Comparison of ENCODE assay signal across 23 mouse cellular contexts in genomic region chr9:55911481-55911880, GRCm38 (mm10). TPM values are rescaled to one million over a fixed set of nuclear protein-coding genes. Genes with fewer than 3 reads are reported as not detected.
A peak's percentile ranks its signal among the peaks of the same experiment; 100 is the strongest.
DNase-seq lines count a peak whose midpoint lies in the region; ATAC-seq lines count a peak whose summit lies in the region.
"Had no signal": no experiment of that assay in that cellular context is flagged by ENCODE, and none has a peak within 500 bp of the region (broad histone marks: within the 10 kb centered on the region; RNA-seq: fewer than 3 reads in every experiment).

No protein-coding gene starts in this region.

- H3K27ac ChIP-seq in forebrain, embryonic 14.5 days (ENCODE audit: low read depth, low read length), result no peak overlapping the region
- H3K27ac ChIP-seq in forebrain, embryonic 13.5 days, result no peak overlapping the region

- peak; percentile 7 for DNase-seq in forebrain, embryonic 14.5 days (ENCODE audit: low spot score)
- DNase-seq in Muller cell, postnatal 12 days (ENCODE audit: inconsistent ontology term), result peak; percentile 69
- DNase-seq in retina, embryonic 14.5 days (ENCODE audit: low spot score), result peak; percentile 34
- peak; percentile 56 for DNase-seq in retina, postnatal 1 day
- DNase-seq in spleen, adult 12 weeks (ENCODE audit: low spot score), result no peak
- no peak for DNase-seq in heart, postnatal 36 days
- DNase-seq: adrenal gland, adult 2 months; adrenal gland, adult 8-10 months; adrenal gland, postnatal 10 days; adrenal gland, postnatal 14 days; adrenal gland, postnatal 25 days; adrenal gland, postnatal 36 days; B cell, adult 2 months; cerebellum, adult 11 months; cerebellum, adult 11-12 months; cerebellum, adult 18-20 months had no signal

- ATAC-seq in forebrain, embryonic 14.5 days, result no peak
- ATAC-seq in forebrain, embryonic 13.5 days, result no peak
- ATAC-seq in megakaryocyte progenitor cell, adult 5-6 weeks (replicated peaks; ENCODE audit: poor library complexity), result no peak
- ATAC-seq: activated CD4-positive, CD25-positive, alpha-beta regulatory T cell, adult 4 months; CD4-positive, CD25-positive, alpha-beta regulatory T cell, adult 4 months; Patski had no signal

- intact Hi-C loops in heart, postnatal 36 days (cut with DNase I), result no loop called here

- no peak overlapping the region for H3K9ac ChIP-seq in forebrain, embryonic 14.5 days (ENCODE audit: low read length)
- no peak overlapping the region for H3K9ac ChIP-seq in forebrain, embryonic 13.5 days

- H3K36me3 ChIP-seq in forebrain, embryonic 14.5 days (ENCODE audit: control insufficient read depth, insufficient read depth, low read length), result peaks cover 6% of the 10 kb centered on the region; the same call in 1 of the 2 replicates
- peaks cover 9% of the 10 kb centered on the region for H3K36me3 ChIP-seq in forebrain, embryonic 13.5 days (ENCODE audit: poor library complexity, severe bottlenecking)

- H3K9me3 ChIP-seq in forebrain, embryonic 14.5 days (replicated peaks; ENCODE audit: control insufficient read depth, low read length), result no peaks in the 10 kb centered on the region
- H3K9me3 ChIP-seq in forebrain, embryonic 13.5 days (replicated peaks), result no peaks in the 10 kb centered on the region
- H3K9me3 ChIP-seq: G1E had no signal

- WGBS in forebrain, embryonic 14.5 days, result 25% methylated on average over 2 of the region's 2 CpGs
- 45% methylated on average over 2 of the region's 2 CpGs for WGBS in forebrain, embryonic 13.5 days

- no peak overlapping the region for H3K4me3 ChIP-seq in forebrain, embryonic 14.5 days (ENCODE audit: low read depth, low read length)
- no peak overlapping the region for H3K4me3 ChIP-seq in forebrain, embryonic 13.5 days

- no peaks in the 10 kb centered on the region for H3K27me3 ChIP-seq in forebrain, embryonic 14.5 days (replicated peaks; ENCODE audit: control insufficient read depth, insufficient read depth, low read length)
- no peaks in the 10 kb centered on the region for H3K27me3 ChIP-seq in forebrain, embryonic 13.5 days
- H3K27me3 ChIP-seq: CH12.LX, Patski had no signal

- H3K4me2 ChIP-seq in forebrain, embryonic 14.5 days (ENCODE audit: low read length), result no peak overlapping the region
- no peak overlapping the region for H3K4me2 ChIP-seq in forebrain, embryonic 13.5 days

- H3K4me1 ChIP-seq in forebrain, embryonic 14.5 days (ENCODE audit: control insufficient read depth, insufficient read depth, low read length), result no peaks in the 10 kb centered on the region
- no peaks in the 10 kb centered on the region for H3K4me1 ChIP-seq in forebrain, embryonic 13.5 days

RNA-seq across cellular contexts. Expression of gene Scaper, which starts 26.4 kb away (rescaled TPM):
- 27.6 and 33.5 TPM in 2 replicates for polyA plus RNA-seq in forebrain, embryonic 14.5 days (2014; fragmentation: Nextera tagmentation; extraction: Ambion mirVana)
- 24.5 and 26.1 TPM in 2 replicates for polyA plus RNA-seq in forebrain, embryonic 13.5 days (2015; fragmentation: Nextera tagmentation; extraction: Ambion mirVana)
- 10 to 100 TPM; 16.8 to 17.3 TPM for total RNA-seq in heart, postnatal 36 days (2021)
- total RNA-seq in megakaryocyte progenitor cell, adult 5-6 weeks (2015), result 3.2 and 5.6 TPM in 2 replicates
- total RNA-seq in megakaryocyte progenitor cell, adult 5-6 weeks (2017), result 9.0 and 11.5 TPM in 2 replicates

Comparison
In these comparisons a context has a peak if more than half of its experiments do, and no peak if none do; other contexts are left out.
1. DNase-seq: peak in forebrain, embryonic 14.5 days (single experiment), Muller cell, postnatal 12 days (single experiment), retina, embryonic 14.5 days (single experiment) and retina, postnatal 1 day (single experiment); none in spleen, adult 12 weeks (single experiment) and heart, postnatal 36 days (0 of 2).